Mouse (Mus musculus) hindbrain, embryonic 11.5 days (tissue): ENCODE results near the gene Gsn. TPM values are rescaled to one million over a fixed set of nuclear protein-coding genes. Genes with fewer than 3 reads are reported as not detected.

Experiments
- ATAC-seq: fragments of 200-750 bp; cut with Nextera tagmentation; 2 replicates; pipeline ENCODE4 v1.8.0; 2017; ENCODE audit warnings: mild to moderate bottlenecking, moderate TSS enrichment, moderate library complexity; ENCODE audit not compliant: low FRiP score
- DNase-seq: peaks from one replicate; pipeline ENCODE4 v3.0.0-alpha.2; 2015; ENCODE audit warnings: low spot score
- H3K27ac ChIP-seq: fragments of 300-500 bp; sonication (generic); 2 replicates; pipeline ENCODE4 v1.5.1; 2014; ENCODE audit warnings: mild to moderate bottlenecking, low read depth, low read length
- H3K27me3 ChIP-seq: fragments of 300-500 bp; sonication (generic); 2 replicates; pipeline ENCODE4 v1.6.1; 2014; ENCODE audit warnings: mild to moderate bottlenecking, low read length, moderate library complexity, mixed read lengths; ENCODE audit not compliant: control insufficient read depth, insufficient read depth
- H3K36me3 ChIP-seq: fragments of 300-500 bp; sonication (generic); 2 replicates; pipeline ENCODE4 v1.6.1; 2014; ENCODE audit warnings: mild to moderate bottlenecking, low read length, moderate library complexity, mixed read lengths; ENCODE audit not compliant: control insufficient read depth, insufficient read depth
- H3K4me1 ChIP-seq: fragments of 300-500 bp; sonication (generic); replicated peaks from 2 replicates; pipeline ENCODE4 v1.6.1; 2014; ENCODE audit warnings: low read length, mixed read lengths; ENCODE audit not compliant: control insufficient read depth, insufficient read depth
- H3K4me2 ChIP-seq: fragments of 300-500 bp; sonication (generic); replicated peaks from 2 replicates; pipeline ENCODE4 v1.6.1; 2014; ENCODE audit warnings: mild to moderate bottlenecking, low read depth, low read length
- H3K4me3 ChIP-seq: fragments of 300-500 bp; sonication (generic); 2 replicates; pipeline ENCODE4 v1.5.1; 2014; ENCODE audit warnings: low read depth, low read length
- H3K9ac ChIP-seq: fragments of 300-500 bp; sonication (generic); 2 replicates; pipeline ENCODE4 v1.6.1; 2014; ENCODE audit warnings: low read depth, low read length
- H3K9me3 ChIP-seq: fragments of 300-500 bp; sonication (generic); 2 replicates; pipeline ENCODE4 v1.6.1; 2016; ENCODE audit warnings: low read length; ENCODE audit not compliant: control insufficient read depth
- WGBS: fragments of 180-500 bp; shearing (Covaris S2); extraction: QIAGEN DNeasy Blood & Tissue Kit; methylation state at CpG from one replicate; pipeline ENCODE4 v1.1.7; 2014; 5-methylcytosine and 5-hydroxymethylcytosine counted together
- polyA plus RNA-seq: library from polyadenylated mRNA; unstranded; fragments of >200 nt; fragmentation: Nextera tagmentation; extraction: Ambion mirVana; gene quantifications from 2 replicates; pipeline ENCODE4 v1.2.1, GENCODE M21; 2014

Gsn gene
- 39.9 and 40.2 TPM in 2 replicates for polyA plus RNA-seq

GRCm38 (mm10) chr2:35255885-35256833 lies at the start of gene Gsn:
TSS of gene Gsn (plus strand) at chr2:35256380.
- H3K4me3 ChIP-seq: peak within 1 kb of the TSS; percentile 45
- no peaks in the 10 kb centered on the region; the same call in 1 of the 2 replicates for H3K4me1 ChIP-seq
- ATAC-seq (peak; percentile 91), DNase-seq (peak; percentile 80)
- WGBS: 4% methylated on average over 54 of the region's 54 CpGs
- peak within 1 kb of the TSS; percentile 94 for H3K4me2 ChIP-seq
- H3K9ac ChIP-seq: peak within 1 kb of the TSS; percentile 65
- H3K27ac ChIP-seq: no peak within 1 kb of the TSS
- H3K9me3 ChIP-seq: no peaks in the 10 kb centered on the region
- no peaks in the 10 kb centered on the region for H3K36me3 ChIP-seq
- H3K27me3 ChIP-seq: peaks cover 10% of the 10 kb centered on the region; the same call in 1 of the 2 replicates

DNA sequence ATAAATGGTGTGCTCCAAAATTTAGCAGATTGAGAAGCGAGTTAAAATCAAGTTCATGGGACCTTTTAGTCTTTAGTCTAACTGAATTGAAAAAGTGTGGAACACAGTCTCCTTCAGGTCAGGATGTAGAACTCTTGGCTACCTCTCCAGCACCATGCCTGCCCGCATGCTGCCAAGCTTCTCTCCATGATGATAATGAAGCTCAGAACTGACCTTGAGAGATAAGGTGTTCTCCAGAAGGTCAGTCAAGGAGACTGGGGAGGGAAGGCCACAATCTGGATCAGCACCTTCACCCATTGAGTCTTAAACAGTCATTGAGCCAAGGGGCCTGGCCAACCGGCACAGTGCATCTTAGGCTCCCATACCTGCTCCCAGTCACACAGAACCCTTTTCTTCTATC lies 49.4 kb upstream of the Gsn start:
- 88% methylated on average over 3 of the region's 3 CpGs for WGBS
- no peak overlapping the region for H3K4me2 ChIP-seq
- no peak overlapping the region for H3K4me3 ChIP-seq

DNA sequence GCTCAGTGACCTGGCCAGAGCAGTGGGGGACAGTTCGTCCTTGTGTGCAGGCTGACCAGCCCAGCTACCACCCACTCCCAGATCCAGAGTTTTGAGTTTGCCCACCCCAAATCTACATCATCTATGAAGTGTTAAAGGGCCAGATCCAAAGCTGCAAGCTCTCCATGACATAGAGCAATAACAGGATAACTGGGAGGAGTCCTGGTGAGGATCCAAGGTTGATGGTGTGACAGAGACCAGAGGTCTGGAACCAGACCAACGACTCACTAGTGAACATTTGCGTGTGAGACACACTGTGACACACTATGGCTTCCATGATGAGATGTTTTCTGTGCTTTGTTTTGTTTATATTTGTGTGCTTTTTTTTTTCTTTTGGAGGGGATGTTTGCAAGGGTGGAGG lies 48.1 kb upstream of the Gsn start:
- no peak for DNase-seq

More for the DNA sequence above, 49.4 kb upstream of the Gsn start:
- H3K36me3 ChIP-seq: no peaks in the 10 kb centered on the region
- ATAC-seq (no peak), DNase-seq (no peak)
- no peaks in the 10 kb centered on the region for H3K9me3 ChIP-seq
- no peak overlapping the region for H3K9ac ChIP-seq
- no peaks in the 10 kb centered on the region for H3K27me3 ChIP-seq
- no peaks in the 10 kb centered on the region for H3K4me1 ChIP-seq
- no peak overlapping the region for H3K27ac ChIP-seq

DNA sequence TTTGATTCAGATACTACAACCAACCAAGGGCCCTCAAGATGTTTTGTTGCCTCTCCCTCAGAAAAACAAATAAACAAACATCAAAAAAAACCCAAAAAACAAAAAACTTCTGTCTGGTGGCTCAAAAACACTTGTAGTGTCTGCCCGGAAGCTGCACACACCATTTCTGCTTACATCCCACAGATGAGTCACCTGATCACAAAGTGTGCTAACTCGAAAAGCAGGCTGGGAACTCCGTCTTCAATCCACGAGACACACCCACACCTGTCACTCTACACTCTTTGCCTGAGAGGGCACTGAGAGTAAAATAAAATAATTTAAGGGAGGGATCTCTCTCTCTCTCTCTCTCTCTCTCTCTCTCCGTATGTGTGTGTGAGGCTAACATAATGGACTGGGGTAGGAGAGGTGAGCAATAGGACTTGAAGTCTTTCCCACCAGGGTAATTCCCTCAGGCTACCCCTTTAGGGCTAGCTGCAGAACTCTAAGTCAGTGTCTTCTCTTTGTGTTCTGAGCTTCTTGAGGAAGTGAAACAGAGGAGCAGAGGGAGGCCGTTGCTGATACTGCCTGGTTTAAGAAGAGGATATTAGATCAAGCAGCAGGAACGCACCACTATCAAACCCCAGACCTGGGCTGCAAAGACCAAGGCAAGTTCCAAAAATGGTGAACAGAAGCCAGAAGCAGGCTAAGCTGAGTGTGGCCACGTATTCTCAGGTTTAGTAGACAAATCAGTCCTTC lies 47.1 kb upstream of the Gsn start:
- no peaks in the 10 kb centered on the region for H3K27me3 ChIP-seq
- H3K9me3 ChIP-seq: no peaks in the 10 kb centered on the region
- H3K27ac ChIP-seq: no peak overlapping the region
- DNase-seq (no peak), ATAC-seq (no peak)
- H3K4me1 ChIP-seq: no peaks in the 10 kb centered on the region
- H3K9ac ChIP-seq: no peak overlapping the region
- 78% methylated on average over 8 of the region's 8 CpGs for WGBS
- H3K4me2 ChIP-seq: no peak overlapping the region
- no peaks in the 10 kb centered on the region for H3K36me3 ChIP-seq
- H3K4me3 ChIP-seq: no peak overlapping the region

More for the DNA sequence above, 48.1 kb upstream of the Gsn start:
- no peaks in the 10 kb centered on the region for H3K27me3 ChIP-seq
- WGBS: 89% methylated on average over 3 of the region's 3 CpGs
- ATAC-seq: no peak
- no peak overlapping the region for H3K9ac ChIP-seq
- H3K36me3 ChIP-seq: no peaks in the 10 kb centered on the region
- H3K9me3 ChIP-seq: no peaks in the 10 kb centered on the region
- H3K27ac ChIP-seq: no peak overlapping the region
- no peak overlapping the region for H3K4me3 ChIP-seq
- no peaks in the 10 kb centered on the region for H3K4me1 ChIP-seq
- H3K4me2 ChIP-seq: no peak overlapping the region

DNA sequence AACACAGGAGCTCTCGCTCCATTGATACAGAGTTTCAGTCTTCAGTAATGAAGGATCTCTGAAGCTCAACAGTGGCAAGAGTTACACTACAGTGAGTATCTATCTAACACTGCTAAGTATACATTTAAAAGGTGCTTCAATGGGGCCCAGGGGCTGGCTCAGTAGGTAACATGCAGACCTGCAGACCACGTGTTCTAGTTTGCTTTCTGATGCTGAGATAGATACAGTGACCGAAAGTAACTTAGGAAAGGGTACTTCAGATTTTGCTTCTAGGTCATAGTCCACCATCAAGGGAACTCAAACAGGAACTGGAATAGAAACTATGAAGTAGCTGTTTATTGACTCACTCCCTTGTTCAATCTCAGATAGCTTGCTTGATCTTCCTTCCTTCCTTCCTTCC lies 44.5 kb upstream of the Gsn start:
- Histone ChIP-seq H3K27ac (no peak overlapping the region), H3K4me3 (no peak overlapping the region), H3K9me3 (no peaks in the 10 kb centered on the region), H3K36me3 (no peaks in the 10 kb centered on the region), H3K9ac (no peak overlapping the region), H3K27me3 (no peaks in the 10 kb centered on the region), H3K4me2 (no peak overlapping the region), H3K4me1 (no peaks in the 10 kb centered on the region)
- no peak for DNase-seq
- ATAC-seq: no peak
- 85% methylated on average over 3 of the region's 3 CpGs for WGBS

DNA sequence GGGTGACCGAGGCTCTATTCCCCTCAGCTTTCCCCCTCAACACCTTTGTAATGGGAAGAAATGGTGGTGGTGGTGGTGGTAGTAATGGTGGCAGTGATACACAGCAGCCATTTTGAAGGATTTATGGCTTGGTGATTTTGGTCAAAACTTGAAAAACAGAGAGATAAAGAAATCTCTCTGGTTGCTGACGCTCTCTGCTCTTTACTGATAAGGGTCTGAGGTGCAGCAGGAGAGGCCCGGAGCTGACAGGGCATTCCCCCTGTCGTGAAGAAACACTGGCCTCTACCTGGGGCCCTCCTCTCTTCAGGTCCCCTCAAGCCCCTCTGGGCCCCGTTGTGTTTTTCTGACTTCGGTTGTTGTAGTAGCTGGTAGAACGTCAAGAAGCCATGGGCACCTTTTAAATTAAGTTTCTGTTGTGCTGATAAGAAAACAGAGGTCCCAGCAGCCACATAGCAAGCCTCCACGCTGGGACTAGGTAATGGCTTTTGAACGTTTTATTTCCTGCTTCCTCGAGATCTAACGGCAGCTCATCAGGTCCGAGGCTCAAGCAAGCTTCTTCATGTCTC lies 42.8 kb upstream of the Gsn start:
- H3K9ac ChIP-seq: no peak overlapping the region
- no peaks in the 10 kb centered on the region for H3K27me3 ChIP-seq
- H3K36me3 ChIP-seq: no peaks in the 10 kb centered on the region
- ATAC-seq: no peak
- 90% methylated on average over 12 of the region's 12 CpGs for WGBS
- no peak for DNase-seq
- H3K4me2 ChIP-seq: no peak overlapping the region
- H3K27ac ChIP-seq: no peak overlapping the region
- H3K9me3 ChIP-seq: no peaks in the 10 kb centered on the region
- no peaks in the 10 kb centered on the region for H3K4me1 ChIP-seq
- H3K4me3 ChIP-seq: no peak overlapping the region

GRCm38 (mm10) chr2:35214881-35215358 lies 41.3 kb upstream of the Gsn start:
- H3K27me3 ChIP-seq: no peaks in the 10 kb centered on the region
- no peaks in the 10 kb centered on the region for H3K9me3 ChIP-seq
- 6% methylated on average over 12 of the region's 12 CpGs for WGBS
- peak overlapping the region; percentile 39; the same call in 1 of the 2 replicates for H3K27ac ChIP-seq
- ATAC-seq (peak; percentile 93), DNase-seq (peak; percentile 95)
- H3K4me1 ChIP-seq: no peaks in the 10 kb centered on the region
- no peak overlapping the region for H3K4me3 ChIP-seq
- no peaks in the 10 kb centered on the region for H3K36me3 ChIP-seq
- H3K4me2 ChIP-seq: no peak overlapping the region; the same call in 1 of the 2 replicates
- H3K9ac ChIP-seq: no peak overlapping the region

GRCm38 (mm10) chr2:35215363-35215762 lies 40.8 kb upstream of the Gsn start:
- WGBS: 46% methylated on average over 14 of the region's 14 CpGs
- peak overlapping the region; percentile 39; the same call in 1 of the 2 replicates for H3K27ac ChIP-seq
- ATAC-seq (peak; percentile 45; the same call in 1 of the 2 replicates), DNase-seq (peak; percentile 55)
- H3K9me3 ChIP-seq: no peaks in the 10 kb centered on the region
- H3K4me2 ChIP-seq: peak overlapping the region; percentile 11; the same call in 1 of the 2 replicates
- no peaks in the 10 kb centered on the region for H3K36me3 ChIP-seq
- no peaks in the 10 kb centered on the region for H3K4me1 ChIP-seq
- no peak overlapping the region for H3K4me3 ChIP-seq
- no peaks in the 10 kb centered on the region for H3K27me3 ChIP-seq
- peak overlapping the region; percentile 37; the same call in 1 of the 2 replicates for H3K9ac ChIP-seq
